Mouse (Mus musculus) cerebral cortex, adult 2 months (tissue): ENCODE data around the gene Supt7l.

Source experiments
- WGBS: fragments of 180-500 bp; shearing (Covaris S2); methylation state at CpG from one replicate; pipeline ENCODE4 v1.1.7; 2018; 5-methylcytosine and 5-hydroxymethylcytosine counted together

Supt7l gene

DNA sequence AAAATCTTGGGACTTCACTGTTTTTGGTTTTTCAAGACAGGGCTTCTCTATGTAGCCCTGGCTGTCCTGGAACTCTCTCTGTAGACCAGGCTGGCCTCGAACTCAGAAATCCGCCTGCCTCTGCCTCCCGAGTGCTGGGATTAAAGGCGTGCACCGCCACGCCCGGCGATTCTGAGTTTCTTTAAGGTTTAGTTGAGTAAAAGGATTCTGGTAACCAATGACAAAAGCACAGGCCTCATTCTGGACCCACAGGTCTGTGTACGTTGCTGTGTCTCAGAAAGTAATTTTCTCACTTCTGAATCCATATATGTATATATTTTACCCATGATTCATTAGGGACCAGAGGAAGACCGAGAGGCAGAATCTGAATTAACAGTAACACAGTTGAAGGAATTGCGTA is at the start of gene Supt7l:
TSS of gene Supt7l (minus strand) at position 101 of the 400 bp plus-strand sequence.
- WGBS = 83% methylated on average over 11 of the region's 11 CpGs

DNA sequence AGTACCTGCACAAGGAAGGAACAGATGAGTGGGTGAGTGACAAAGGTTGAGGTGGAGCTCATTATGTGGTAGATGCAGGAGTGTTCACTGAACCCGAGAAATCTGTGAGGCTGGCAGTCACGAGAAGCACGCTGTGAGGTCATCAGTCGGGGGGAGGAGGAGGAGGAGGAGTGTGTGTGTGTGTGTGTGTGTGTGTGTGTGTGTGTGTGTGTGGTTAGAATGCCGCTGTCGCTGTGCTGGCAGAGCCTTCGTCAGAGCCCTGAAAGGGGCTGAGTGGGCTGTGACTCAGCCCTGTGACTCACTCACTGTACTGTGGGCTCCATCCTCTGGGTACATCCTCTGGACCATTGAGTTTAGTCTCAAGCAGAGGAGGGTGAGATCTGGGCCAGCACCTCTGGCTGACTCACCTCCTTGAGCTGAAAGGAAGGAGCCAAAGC is 49.0 kb upstream of the Supt7l start:
- WGBS = 35% methylated on average over 7 of the region's 7 CpGs

DNA sequence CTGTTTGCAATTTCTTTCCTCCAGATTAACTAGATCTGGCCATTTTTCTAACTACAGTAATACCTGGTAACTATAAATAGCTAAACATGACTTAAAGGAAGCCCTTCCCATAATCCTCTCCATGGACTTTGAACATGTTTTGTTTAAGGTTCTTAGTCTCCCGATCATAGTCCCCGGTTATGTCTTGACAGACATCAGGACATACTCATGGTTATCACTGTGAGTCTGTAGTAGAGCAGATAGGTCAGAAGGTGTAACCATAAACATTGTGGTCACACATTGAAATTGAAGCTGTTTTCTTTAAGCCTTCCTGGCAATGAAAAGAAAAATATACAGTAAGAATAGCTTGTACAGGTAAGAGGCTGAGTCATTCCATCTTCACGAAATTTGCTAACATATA is 46.1 kb upstream of the Supt7l start:
- WGBS = 93% methylated on average over 3 of the region's 3 CpGs

DNA sequence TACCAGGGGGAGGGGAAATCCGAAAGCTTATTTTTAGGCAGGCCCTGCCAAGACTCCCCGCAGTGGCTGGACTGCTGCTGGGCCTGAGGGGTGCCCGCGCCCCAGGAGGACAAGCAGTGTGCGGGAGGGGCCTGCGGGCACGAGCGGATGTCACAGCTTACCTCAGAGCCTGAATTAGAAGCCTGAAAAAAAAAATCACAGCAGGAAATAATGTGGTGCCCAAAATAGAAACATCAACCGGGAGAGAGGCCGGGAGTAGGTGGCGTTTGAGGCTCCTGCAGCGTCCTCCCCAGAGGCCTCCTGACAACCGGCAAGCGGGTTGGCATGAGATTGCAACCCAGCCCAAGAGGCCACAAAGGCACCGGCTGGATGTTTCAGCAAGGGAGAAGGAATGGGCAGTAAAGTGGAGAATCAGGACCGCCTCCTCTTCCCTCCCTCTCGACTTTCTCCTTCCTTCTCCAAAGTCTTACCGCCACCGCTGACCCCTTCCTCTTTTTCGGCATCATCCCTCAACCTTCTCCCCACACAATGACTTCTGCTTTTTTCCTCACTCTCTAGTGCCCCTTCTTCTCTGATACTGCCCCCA is 43.5 kb upstream of the Supt7l start:
- WGBS = 14% methylated on average over 20 of the region's 20 CpGs

DNA sequence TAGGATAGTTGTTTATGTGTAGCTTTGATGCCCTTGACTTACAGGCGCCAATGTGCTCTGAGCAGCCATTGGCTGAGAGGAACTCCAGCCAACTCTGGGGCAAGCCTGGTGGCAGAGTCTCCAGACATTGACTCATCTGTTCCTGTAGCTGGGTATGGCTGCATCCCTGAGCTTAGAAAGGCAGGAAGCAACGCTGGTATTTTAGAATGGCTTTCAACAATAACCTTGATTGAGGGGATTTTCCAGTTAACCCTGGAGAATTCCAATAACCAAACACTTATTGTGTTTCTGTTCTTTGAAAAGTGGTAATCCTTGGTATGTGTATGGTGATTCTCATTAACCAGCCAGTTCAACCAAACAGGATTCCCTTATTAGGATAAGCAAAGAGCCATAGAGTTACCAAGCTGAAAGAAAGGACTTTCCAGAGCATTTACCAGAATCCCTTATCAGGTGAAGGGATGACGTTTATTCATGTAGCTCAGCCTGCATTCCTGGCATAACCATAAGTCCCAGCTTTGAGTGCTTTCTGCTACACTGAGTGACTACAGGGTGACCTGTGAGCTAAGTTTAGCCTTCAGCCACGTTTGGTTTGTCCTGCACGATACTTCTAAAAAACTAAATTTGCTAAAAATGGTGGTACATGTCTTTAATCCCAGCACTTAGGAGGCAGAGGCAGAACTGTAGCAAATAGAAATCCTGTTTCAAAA is 40.5 kb upstream of the Supt7l start:
- WGBS = 69% methylated on average over 5 of the region's 5 CpGs

DNA sequence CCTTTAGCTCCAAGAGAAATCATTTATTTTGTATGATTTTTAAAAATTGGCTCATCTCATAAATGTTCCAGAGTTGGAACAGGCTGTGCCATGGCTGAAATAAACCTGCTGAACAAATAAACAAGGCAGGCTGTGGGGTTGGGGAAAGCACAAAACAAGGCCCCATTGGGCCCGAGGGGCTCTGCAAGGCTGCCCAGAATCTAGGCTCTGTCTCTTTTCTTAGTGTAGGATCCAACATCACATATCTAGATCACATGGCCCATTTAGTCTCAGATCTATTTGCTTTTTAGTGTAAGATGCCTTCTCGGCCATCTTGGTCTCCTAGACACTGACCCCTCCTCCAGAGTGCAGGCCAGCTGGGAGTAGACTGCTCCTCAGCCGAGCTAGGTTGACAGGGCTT is 38.9 kb upstream of the Supt7l start:
- 67% methylated on average over 3 of the region's 3 CpGs for WGBS

DNA sequence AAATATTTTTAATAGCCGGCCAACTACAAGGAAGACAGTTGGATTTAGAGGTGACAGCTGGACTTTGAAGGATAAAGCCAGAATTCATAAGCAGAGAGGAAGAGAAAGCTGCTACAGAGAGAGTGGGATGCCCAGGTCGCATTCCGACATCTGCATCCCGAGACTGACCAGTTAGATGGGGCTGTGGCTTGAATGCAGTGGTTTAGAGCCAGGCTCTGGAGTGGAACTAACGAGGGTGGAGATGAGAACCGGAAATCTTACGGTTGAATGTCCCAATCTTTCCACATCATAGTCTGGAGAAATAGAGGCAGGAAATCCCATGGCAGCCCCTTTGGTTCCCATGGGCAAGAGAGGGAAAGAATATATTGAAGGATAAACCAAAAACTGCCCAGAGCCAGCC is 38.4 kb upstream of the Supt7l start:
- WGBS = 86% methylated on average over 7 of the region's 7 CpGs

DNA sequence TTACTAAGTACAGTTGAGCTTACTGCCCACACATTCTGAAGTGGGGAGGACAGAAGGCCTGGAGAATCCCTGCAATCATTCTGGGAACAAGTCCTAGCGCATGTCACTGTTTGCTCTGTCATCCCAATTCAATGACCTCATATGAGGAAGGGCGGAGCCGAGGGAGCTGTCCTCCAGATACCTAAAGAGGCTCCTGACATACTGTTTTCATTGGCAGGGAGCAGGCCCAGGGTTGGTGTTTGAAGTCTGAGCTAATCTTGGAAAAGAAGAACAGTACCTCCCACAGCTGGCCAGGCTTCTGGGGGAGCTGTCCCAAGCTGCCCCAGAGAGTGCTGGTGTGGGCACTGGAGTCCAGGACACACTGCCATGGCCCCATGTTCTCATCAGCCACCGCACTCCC is 37.4 kb upstream of the Supt7l start:
- WGBS = 64% methylated on average over 4 of the region's 4 CpGs

DNA sequence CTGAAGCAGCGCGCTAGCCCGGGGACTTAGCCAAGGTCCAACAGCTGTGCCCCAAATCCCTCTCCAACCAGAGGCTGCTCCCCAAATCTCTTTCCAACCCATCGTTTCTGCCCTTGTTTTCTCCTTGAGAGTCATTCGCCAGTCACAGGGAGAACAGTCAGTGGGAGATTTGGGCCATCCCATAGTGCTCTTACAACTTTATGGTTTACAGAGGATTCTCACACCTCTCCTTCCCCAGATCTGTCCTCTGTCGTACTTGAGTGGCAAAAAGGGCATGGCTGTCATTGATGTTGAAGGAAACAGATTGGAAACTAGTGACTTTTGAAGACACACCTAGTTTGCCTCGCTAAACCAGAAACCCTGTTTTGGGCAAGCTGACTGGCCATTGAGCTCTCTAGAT is 36.3 kb upstream of the Supt7l start:
- WGBS = 29% methylated on average over 7 of the region's 7 CpGs

DNA sequence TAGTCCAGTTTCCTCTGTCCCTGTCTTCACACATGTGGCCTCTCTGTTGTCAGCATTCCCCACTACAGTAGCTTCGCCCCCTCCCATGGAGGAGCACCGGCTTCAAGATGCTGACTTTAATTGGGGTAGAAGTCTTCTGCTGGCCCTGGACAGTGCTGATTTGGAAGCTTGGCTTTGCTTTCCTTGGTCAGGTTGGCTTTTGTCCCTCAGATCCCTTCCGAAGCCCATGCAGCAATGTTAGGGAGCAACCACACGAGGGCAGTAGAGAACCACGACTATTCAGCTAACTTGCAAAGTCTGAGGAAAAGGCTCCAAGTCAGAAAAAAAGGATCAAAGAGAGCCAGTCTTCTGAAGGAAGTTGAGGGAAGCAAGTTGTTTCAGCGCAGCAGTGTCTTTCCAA is 35.9 kb upstream of the Supt7l start:
- WGBS = 4% methylated on average over 6 of the region's 6 CpGs

DNA sequence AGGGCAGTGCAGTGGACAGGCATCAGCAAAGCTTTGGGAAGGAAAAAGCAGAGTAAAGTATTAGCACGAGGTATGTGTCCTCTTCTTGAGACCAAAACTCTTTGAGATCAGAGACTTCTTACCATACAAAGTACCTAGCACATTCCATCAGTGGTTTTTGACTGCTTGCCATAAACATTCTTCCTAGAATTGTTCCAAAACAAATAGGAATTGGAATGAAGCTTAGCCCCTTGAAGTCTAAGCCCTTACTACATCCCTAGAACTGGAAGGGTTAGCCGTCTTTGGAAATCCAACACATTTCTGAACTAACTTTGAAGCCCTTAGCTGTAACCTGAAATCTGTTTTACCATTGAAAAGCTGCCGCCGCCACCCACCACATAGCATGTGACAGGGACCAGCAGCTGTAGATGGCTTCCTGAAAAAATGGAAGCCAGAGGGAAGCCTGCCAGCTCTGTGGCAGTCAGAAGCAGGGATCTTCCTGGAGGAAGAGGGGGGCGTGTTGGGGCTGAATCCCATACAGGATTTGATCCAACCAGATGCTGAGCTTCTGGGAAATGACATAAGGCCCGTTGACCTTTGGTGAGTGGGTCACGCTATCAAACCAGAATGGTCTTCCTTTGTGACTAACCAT is 34.5 kb upstream of the Supt7l start:
- WGBS = 37% methylated on average over 7 of the region's 7 CpGs

DNA sequence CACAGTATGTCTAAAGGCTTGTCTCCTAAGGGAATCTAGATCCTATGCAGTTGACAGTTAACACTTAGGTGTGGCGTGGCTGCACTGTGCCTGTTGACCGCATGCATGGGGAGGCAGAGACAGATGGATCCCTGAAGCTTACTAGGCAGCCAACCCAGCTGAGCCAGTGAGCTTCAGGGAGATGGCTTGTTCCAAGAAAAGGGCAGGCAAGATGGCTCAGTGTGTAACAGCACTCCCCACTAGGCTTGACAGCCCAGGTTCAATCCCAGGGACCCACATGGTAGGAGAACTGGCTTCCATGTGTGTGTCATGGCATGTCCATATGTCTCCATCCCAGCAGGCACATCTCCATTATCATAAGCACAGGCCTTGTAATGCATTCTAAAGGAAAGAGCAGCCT is 32.7 kb upstream of the Supt7l start:
- 95% methylated on average over 2 of the region's 2 CpGs for WGBS

DNA sequence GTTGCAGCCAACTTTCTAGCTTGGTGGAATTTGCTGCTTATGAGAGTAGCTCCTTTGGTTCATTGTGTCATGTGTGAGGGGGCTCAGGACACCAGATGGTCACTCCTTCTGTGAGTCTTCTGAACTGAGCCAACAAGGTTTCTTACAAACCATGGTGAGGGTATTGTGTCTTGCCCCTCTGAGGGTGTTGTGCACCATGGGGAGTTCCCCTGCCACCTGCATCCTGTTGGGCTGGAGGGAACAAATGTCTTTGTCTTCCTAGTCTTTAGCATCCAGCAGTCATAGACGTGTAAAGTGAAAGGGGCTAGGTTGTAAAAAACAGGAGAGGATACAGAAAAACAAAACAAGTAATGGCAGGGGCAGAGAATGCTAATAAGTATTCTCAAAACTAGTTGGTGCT is 31.8 kb upstream of the Supt7l start:
- WGBS = 43% methylated on average over 1 of the region's 1 CpGs

DNA sequence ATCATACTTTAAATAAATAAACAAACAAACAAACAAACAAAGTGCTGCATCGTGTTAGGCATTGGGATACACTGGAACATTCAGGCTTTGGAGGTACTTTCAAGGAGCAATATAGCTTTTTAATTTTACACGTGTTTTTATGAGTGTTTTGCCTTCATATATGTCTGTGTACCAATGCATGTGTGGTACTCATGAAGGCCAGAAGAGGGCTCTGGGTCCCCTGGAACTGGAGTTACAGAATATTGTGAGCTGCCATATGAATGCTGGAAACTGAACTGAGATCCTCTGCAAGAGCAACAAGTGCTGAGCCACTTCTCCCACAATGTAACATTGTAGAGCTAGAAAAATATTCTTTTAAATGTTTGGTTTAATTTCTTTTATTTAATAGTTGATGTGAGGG is 7.6 kb upstream of the Supt7l start:
- WGBS = 93% methylated on average over 2 of the region's 2 CpGs

DNA sequence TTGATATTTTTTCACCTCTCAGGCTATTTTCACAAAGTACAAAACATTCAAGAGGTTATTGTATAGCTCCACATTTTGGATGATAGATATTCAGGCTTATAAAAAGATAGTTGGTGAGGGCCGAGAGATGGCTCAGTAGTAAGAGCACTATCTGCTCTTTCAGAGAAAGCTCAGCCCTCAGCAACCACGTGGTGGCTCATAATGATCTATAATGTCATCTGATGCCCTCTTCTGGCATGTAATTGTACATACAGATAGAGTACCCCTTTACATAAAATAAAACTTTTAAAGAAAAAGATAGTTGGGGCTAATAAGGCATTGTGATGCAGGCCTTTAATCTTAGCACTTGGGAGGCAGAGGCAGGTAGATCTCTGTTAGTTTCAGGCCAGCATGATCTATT is 953 bp upstream of the Supt7l start:
- WGBS = 40% methylated on average over 2 of the region's 2 CpGs

DNA sequence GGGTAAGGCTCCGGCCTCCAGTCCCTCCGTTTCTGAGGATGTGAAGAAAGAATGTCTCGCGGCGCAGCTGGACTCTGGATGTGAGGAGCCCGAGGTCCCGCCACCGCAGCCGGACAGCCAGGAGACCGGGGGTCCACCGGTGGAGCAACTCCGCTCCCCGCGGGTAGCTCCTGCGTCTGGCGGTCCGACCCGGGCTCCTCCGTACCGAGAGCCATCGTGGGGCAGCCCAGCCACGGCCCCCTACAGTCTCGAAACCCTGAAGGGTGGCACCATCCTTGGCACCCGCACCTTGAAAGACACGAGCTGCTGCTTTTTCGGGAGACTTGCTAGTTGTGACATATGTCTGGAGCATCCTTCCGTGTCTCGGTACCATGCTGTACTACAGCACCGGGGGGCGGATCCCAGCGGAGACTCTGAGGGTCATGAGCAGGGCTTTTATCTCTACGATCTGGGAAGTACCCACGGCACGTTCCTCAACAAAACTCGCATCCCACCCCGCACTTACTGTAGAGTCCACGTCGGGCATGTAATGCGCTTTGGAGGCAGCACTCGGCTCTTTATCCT is 408 bp downstream of the Supt7l start:
- WGBS = 3% methylated on average over 40 of the region's 40 CpGs

DNA sequence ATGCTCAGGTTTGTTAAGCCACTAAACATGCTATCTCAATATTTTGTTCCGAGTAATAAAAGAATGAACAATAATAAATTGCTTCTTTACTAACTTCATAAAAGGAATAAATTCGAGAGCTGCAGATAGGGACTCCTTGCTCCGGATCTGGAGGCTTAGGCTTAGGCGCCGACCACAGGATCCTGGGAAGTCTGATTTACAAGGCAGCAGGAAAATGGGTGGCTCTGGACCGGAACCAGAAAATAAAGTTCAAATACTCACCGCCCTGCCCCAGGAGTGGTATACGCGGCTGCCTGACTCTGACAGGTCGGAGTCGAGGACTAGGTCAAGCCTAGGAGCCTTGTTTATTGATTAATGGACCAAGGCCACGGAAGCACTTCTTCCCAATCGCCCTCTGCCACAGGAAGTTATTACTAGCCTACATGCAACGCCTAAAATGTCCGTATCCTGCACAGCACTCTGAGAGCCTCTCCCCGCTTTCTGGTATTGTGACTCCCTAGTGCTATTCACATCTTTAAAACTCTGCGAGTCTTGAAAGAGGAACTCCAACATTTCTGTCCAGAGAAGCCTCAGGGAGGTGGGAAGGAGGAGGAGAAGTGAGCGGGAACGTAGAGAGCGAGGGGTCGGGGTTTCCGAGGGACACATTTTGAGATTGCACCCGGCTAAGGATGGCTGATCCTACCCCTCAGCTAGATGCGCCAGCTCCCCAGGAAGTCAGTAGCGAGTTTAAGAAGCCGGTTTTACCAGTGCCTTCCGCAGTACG is 1.1 kb downstream of the Supt7l start, which contains the start of gene Slc4a1ap:
TSS of gene Slc4a1ap (plus strand) at position 642 of the 763 bp plus-strand sequence.
- WGBS = under 1% methylated on average over 28 of the region's 28 CpGs

DNA sequence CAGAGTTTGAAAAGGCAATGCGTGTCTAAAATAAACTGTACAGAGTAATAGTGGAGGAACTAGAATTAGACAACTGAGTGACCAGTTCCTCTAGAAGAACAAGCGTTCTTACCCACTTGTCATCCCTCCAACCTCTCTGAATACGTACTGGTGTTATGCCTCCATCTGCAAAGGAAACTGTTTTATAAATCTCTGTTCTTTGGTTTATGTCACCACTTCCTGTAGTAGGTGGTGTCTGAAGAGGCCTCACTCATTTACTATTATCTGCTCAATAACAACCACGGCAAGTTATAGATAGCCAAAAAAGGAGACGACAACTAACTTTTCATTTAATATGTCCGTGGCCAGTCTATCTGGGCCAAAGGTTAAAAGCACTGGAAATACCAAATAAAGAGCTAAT is 7.1 kb downstream of the Supt7l start:
- WGBS = 90% methylated on average over 6 of the region's 6 CpGs

DNA sequence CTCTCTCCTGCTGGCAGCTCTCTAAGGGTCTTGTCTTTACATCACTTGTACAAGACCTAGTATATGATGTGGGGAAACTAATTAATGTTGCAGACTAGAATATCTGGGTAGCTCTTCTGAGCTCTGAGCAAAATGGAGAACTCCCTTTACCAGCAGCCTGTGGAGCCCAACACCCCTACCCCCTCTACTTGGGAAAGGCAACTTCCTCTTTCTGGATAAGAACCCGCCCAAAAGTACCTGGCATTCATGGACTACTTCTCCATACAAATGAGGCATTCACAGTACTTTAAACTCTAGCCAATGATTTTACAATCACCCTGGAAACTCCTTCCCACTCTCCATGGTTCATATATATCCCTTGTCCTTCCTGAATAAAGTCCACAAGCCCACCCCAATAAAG is 15.1 kb downstream of the Supt7l start:
- WGBS = 72% methylated on average over 1 of the region's 1 CpGs

DNA sequence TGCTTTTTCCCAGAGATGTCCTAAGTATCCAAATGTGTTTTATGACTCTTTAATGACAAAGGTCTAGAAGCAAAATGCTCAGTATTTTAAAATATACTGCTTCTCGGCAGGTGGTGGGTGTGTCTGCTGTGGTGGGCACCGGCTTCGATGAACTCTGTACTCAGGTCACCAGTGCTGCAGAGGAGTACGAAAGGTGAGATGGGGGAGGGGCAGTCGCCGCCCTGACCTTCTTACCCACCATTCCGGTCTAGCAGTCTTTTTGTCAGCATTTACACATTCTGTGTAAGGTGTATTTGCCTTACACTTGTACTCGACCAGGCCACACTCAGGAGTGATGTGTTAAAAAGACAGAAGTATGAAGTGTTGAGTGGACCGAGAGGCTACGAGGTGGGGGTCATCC is 22.8 kb downstream of the Supt7l start:
- 95% methylated on average over 10 of the region's 10 CpGs for WGBS

DNA sequence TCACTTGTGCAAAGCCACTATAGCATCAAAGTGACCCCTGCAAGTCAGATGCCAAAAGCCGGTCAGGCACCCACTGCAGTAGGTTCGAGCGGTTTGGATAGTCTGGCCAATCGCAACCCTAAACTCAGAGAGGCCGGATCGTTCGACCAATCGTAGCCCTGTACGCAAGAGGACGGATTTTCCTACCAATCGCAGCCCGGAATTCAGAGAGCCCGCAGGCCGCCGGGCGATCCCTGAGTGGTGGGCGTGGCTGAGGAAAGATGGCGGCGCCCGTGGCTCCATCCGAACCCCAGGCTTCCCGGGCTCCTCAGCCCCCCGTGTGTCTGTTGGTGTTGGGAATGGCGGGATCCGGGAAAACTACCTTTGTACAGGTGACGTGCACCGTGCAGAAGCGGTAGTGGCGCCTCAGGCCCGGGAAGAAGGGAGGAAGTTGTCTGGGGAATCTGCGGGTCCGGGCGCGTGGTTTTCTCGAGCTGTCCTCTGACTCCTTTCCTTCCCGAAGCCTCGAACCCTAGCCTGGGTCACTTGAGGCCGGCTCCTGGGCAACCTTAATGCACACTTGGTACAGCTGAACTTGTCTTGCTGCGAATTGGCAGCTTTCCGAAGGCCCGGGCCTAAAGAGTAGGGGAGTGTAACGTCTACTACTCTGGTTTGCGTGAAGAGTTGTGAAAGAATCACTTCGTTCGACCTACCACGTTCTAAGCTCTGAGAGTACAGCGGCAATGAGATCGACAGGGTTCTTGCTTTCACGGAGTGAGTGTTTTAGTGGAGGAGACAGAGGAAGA is 32.9 kb downstream of the Supt7l start, which contains the start of gene Gpn1:
TSS of gene Gpn1 (plus strand) at position 229 of the 785 bp plus-strand sequence.
- under 1% methylated on average over 49 of the region's 49 CpGs for WGBS
